Mouse (Mus musculus) hindbrain, embryonic 12.5 days (tissue): ENCODE data around the gene Neurl1a. TPM values are rescaled to one million over a fixed set of nuclear protein-coding genes. Genes with fewer than 3 reads are reported as not detected.
A peak's percentile ranks its signal among the peaks of the same experiment; 100 is the strongest.

ENCODE experiments used
- ATAC-seq: fragments of 200-750 bp; cut with Nextera tagmentation; 2 replicates; pipeline ENCODE4 v1.8.0; 2017; ENCODE audit warnings: moderate TSS enrichment; ENCODE audit not compliant: low FRiP score
- H3K27ac ChIP-seq: fragments of 300-500 bp; sonication (generic); 2 replicates; pipeline ENCODE4 v1.5.1; 2016; ENCODE audit warnings: mild to moderate bottlenecking
- H3K27me3 ChIP-seq: fragments of 300-500 bp; sonication (generic); 2 replicates; pipeline ENCODE4 v1.6.1; 2016; ENCODE audit warnings: mild to moderate bottlenecking
- H3K36me3 ChIP-seq: fragments of 300-500 bp; sonication (generic); 2 replicates; pipeline ENCODE4 v1.6.1; 2016; ENCODE audit warnings: mild to moderate bottlenecking
- H3K4me1 ChIP-seq: fragments of 300-500 bp; sonication (generic); 2 replicates; pipeline ENCODE4 v1.6.1; 2016
- H3K4me2 ChIP-seq: fragments of 300-500 bp; sonication (generic); replicated peaks from 2 replicates; pipeline ENCODE4 v1.6.1; 2016; ENCODE audit warnings: mild to moderate bottlenecking
- H3K4me3 ChIP-seq: fragments of 300-500 bp; sonication (generic); 2 replicates; pipeline ENCODE4 v1.5.1; 2016; ENCODE audit warnings: mild to moderate bottlenecking
- H3K9ac ChIP-seq: fragments of 300-500 bp; sonication (generic); 2 replicates; pipeline ENCODE4 v1.6.1; 2016; ENCODE audit warnings: mild to moderate bottlenecking, moderate library complexity
- H3K9me3 ChIP-seq: fragments of 300-500 bp; sonication (generic); replicated peaks from 2 replicates; pipeline ENCODE4 v1.6.1; 2016; ENCODE audit warnings: mild to moderate bottlenecking
- WGBS: fragments of 180-500 bp; shearing (Covaris S2); methylation state at CpG from one replicate; pipeline ENCODE4 v1.1.7; 2016; 5-methylcytosine and 5-hydroxymethylcytosine counted together
- polyA plus RNA-seq: library from polyadenylated mRNA; unstranded; fragments of >200 nt; fragmentation: Nextera tagmentation; extraction: Ambion mirVana; gene quantifications from 2 replicates; pipeline ENCODE4 v1.2.1, GENCODE M21; 2016

Gene Neurl1a
- polyA plus RNA-seq, 1 experiment from 2014 or later = 7.4 TPM

GRCm38 (mm10) chr19:47168793-47169412 is 9.7 kb upstream of the Neurl1a start:
- 22% methylated on average over 11 of the region's 11 CpGs for WGBS
- H3K27ac ChIP-seq = no peak overlapping the region
- 0 out of 2 replicates have a peak, but pooled peaks cover 2% of the 10 kb centered on the region for H3K4me1 ChIP-seq
- H3K4me2 ChIP-seq = peak overlapping the region; percentile 37; the same call in 1 of the 2 replicates
- no peak overlapping the region for H3K9ac ChIP-seq
- 0 out of 2 replicates have a peak, but pooled peaks cover 4% of the 10 kb centered on the region for H3K27me3 ChIP-seq
- no peak overlapping the region for H3K4me3 ChIP-seq
- no peaks in the 10 kb centered on the region for H3K9me3 ChIP-seq
- no peak for ATAC-seq
- H3K36me3 ChIP-seq = no peaks in the 10 kb centered on the region

GRCm38 (mm10) chr19:47174515-47174914 is 4.1 kb upstream of the Neurl1a start:
- no peak for ATAC-seq
- WGBS = 62% methylated on average over 3 of the region's 3 CpGs
- Histone ChIP-seq H3K27ac (no peak overlapping the region), H3K9me3 (no peaks in the 10 kb centered on the region), H3K9ac (no peak overlapping the region), H3K4me3 (no peak overlapping the region), H3K27me3 (peaks cover 22% of the 10 kb centered on the region), H3K4me1 (peaks cover 3% of the 10 kb centered on the region), H3K36me3 (no peaks in the 10 kb centered on the region), H3K4me2 (no peak overlapping the region)

- Histone ChIP-seq H3K36me3 (no peaks in the 10 kb centered on the region), H3K4me1 (peaks cover 10% of the 10 kb centered on the region), H3K27ac (no peak overlapping the region), H3K9me3 (no peaks in the 10 kb centered on the region), H3K9ac (no peak overlapping the region), H3K4me2 (no peak overlapping the region), H3K4me3 (no peak overlapping the region), H3K27me3 (peaks cover 32% of the 10 kb centered on the region)
- WGBS = 71% methylated on average over 2 of the region's 2 CpGs
- no peak for ATAC-seq
These were observed 3.1 kb upstream of the Neurl1a start for GRCm38 (mm10) chr19:47175472-47175871.

GRCm38 (mm10) chr19:47176916-47177505 is 1.6 kb upstream of the Neurl1a start:
- Histone ChIP-seq H3K27ac (no peak overlapping the region), H3K4me1 (peaks cover 10% of the 10 kb centered on the region), H3K4me2 (no peak overlapping the region), H3K4me3 (no peak overlapping the region), H3K27me3 (peaks cover 41% of the 10 kb centered on the region), H3K36me3 (no peaks in the 10 kb centered on the region), H3K9me3 (peaks cover 2% of the 10 kb centered on the region; the same call in 1 of the 2 replicates), H3K9ac (no peak overlapping the region)
- no peak for ATAC-seq
- WGBS = 71% methylated on average over 2 of the region's 2 CpGs

GRCm38 (mm10) chr19:47178001-47178400 is 619 bp upstream of the Neurl1a start:
- peaks cover 10% of the 10 kb centered on the region for H3K4me1 ChIP-seq
- peak; percentile 26; the same call in 1 of the 2 replicates for ATAC-seq
- no peaks in the 10 kb centered on the region for H3K36me3 ChIP-seq
- H3K27ac ChIP-seq = no peak overlapping the region
- peak overlapping the region; percentile 99 for H3K4me2 ChIP-seq
- WGBS = 25% methylated on average over 10 of the region's 10 CpGs
- peaks cover 6% of the 10 kb centered on the region; the same call in 1 of the 2 replicates for H3K9me3 ChIP-seq
- peak overlapping the region; percentile 75; the same call in 1 of the 2 replicates for H3K4me3 ChIP-seq
- H3K27me3 ChIP-seq = peaks cover 41% of the 10 kb centered on the region
- H3K9ac ChIP-seq = no peak overlapping the region

GRCm38 (mm10) chr19:47179272-47179809 is 721 bp downstream of the Neurl1a start:
- H3K4me1 ChIP-seq = peaks cover 16% of the 10 kb centered on the region
- peak overlapping the region; percentile 75 for H3K9ac ChIP-seq
- WGBS = 1% methylated on average over 42 of the region's 42 CpGs
- H3K36me3 ChIP-seq = no peaks in the 10 kb centered on the region
- peaks cover 6% of the 10 kb centered on the region; the same call in 1 of the 2 replicates for H3K9me3 ChIP-seq
- peak overlapping the region; percentile 99 for H3K4me2 ChIP-seq
- 0 out of 2 replicates have a peak, but pooled peaks have one; percentile 27 for ATAC-seq
- H3K27me3 ChIP-seq = peaks cover 37% of the 10 kb centered on the region
- H3K27ac ChIP-seq = peak overlapping the region; percentile 23; the same call in 1 of the 2 replicates
- H3K4me3 ChIP-seq = peak overlapping the region; percentile 75

- Histone ChIP-seq H3K27me3 (peaks cover 37% of the 10 kb centered on the region), H3K27ac (no peak overlapping the region), H3K4me3 (peak overlapping the region; percentile 75), H3K9ac (0 out of 2 replicates have a peak overlapping the region, but pooled peaks have one; percentile 75), H3K4me2 (peak overlapping the region; percentile 99), H3K4me1 (peaks cover 20% of the 10 kb centered on the region), H3K36me3 (no peaks in the 10 kb centered on the region), H3K9me3 (peaks cover 6% of the 10 kb centered on the region; the same call in 1 of the 2 replicates)
- ATAC-seq = no peak
- WGBS = 14% methylated on average over 8 of the region's 8 CpGs
These were observed 1.4 kb downstream of the Neurl1a start for GRCm38 (mm10) chr19:47180011-47180410.

- ATAC-seq = no peak
- Histone ChIP-seq H3K9ac (no peak overlapping the region), H3K4me1 (peaks cover 28% of the 10 kb centered on the region), H3K27ac (0 out of 2 replicates have a peak overlapping the region, but pooled peaks have one; percentile 17), H3K4me2 (no peak overlapping the region), H3K9me3 (peaks cover 6% of the 10 kb centered on the region; the same call in 1 of the 2 replicates), H3K27me3 (peaks cover 22% of the 10 kb centered on the region), H3K36me3 (no peaks in the 10 kb centered on the region), H3K4me3 (no peak overlapping the region)
- 57% methylated on average over 8 of the region's 8 CpGs for WGBS
These were observed 5.6 kb downstream of the Neurl1a start for GRCm38 (mm10) chr19:47184221-47184620.

GRCm38 (mm10) chr19:47184736-47185135 is 6.1 kb downstream of the Neurl1a start:
- 62% methylated on average over 4 of the region's 4 CpGs for WGBS
- Histone ChIP-seq H3K9me3 (peaks cover 6% of the 10 kb centered on the region; the same call in 1 of the 2 replicates), H3K4me2 (no peak overlapping the region), H3K27me3 (peaks cover 17% of the 10 kb centered on the region), H3K27ac (no peak overlapping the region), H3K4me3 (no peak overlapping the region), H3K4me1 (peaks cover 23% of the 10 kb centered on the region), H3K9ac (no peak overlapping the region), H3K36me3 (no peaks in the 10 kb centered on the region)
- ATAC-seq = no peak

- Histone ChIP-seq H3K4me3 (no peak overlapping the region), H3K27ac (no peak overlapping the region), H3K36me3 (no peaks in the 10 kb centered on the region), H3K27me3 (no peaks in the 10 kb centered on the region), H3K9me3 (peaks cover 6% of the 10 kb centered on the region; the same call in 1 of the 2 replicates), H3K9ac (no peak overlapping the region), H3K4me1 (peaks cover 19% of the 10 kb centered on the region), H3K4me2 (no peak overlapping the region)
- WGBS = 44% methylated on average over 15 of the region's 15 CpGs
- ATAC-seq = no peak
These were observed 8.1 kb downstream of the Neurl1a start for GRCm38 (mm10) chr19:47186514-47187275.

- WGBS = 70% methylated on average over 11 of the region's 11 CpGs
- Histone ChIP-seq H3K9me3 (no peaks in the 10 kb centered on the region), H3K36me3 (no peaks in the 10 kb centered on the region), H3K27me3 (no peaks in the 10 kb centered on the region), H3K4me3 (no peak overlapping the region), H3K9ac (no peak overlapping the region), H3K4me1 (peaks cover 19% of the 10 kb centered on the region), H3K4me2 (no peak overlapping the region), H3K27ac (peak overlapping the region; percentile 46; the same call in 1 of the 2 replicates)
- peak; percentile 90 for ATAC-seq
These were observed 10.0 kb downstream of the Neurl1a start for GRCm38 (mm10) chr19:47188515-47189128.
